Mouse (Mus musculus): ENCODE data around the gene Prss57.

DNA sequence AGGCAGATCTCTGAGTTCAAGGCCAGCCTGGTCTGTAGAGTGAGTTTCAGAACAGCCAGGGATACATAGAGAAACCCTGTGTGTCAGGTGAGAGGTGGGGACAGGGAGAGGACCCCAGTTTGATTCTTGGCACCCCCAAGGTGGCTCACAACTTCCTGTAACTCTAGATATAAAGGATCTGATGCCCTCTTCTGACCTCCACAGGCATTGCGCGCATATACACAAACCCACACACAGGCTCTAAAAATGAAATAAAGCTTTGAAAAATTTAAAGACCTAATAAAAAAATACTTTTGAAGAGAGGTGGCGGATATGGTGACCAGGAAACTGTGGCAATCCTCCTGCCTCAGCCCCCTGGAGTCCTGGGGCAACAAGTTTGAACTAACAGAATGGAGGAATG is 5.1 kb upstream of the Prss57 start:
- TF ChIP-seq POLR2A (IDR thresholded peaks at IDR 0.05; ENCODE audit: control insufficient read depth, extremely low read depth, insufficient read depth, low read length, poor library complexity) (no peak), CTCF (IDR thresholded peaks at IDR 0.05; ENCODE audit: borderline replicate concordance, control insufficient read depth, extremely low read depth, insufficient read depth, low read length, poor library complexity) (no peak)

All from thymus, adult 2 months (tissue).